Mouse (Mus musculus): Measurements from ENCODE around the gene Ier2. TPM values are rescaled to one million over a fixed set of nuclear protein-coding genes. Genes with fewer than 3 reads are reported as not detected.

The Ier2 gene
- polyA plus RNA-seq, 1 experiment from 2014 or later, result 29.3 TPM

DNA sequence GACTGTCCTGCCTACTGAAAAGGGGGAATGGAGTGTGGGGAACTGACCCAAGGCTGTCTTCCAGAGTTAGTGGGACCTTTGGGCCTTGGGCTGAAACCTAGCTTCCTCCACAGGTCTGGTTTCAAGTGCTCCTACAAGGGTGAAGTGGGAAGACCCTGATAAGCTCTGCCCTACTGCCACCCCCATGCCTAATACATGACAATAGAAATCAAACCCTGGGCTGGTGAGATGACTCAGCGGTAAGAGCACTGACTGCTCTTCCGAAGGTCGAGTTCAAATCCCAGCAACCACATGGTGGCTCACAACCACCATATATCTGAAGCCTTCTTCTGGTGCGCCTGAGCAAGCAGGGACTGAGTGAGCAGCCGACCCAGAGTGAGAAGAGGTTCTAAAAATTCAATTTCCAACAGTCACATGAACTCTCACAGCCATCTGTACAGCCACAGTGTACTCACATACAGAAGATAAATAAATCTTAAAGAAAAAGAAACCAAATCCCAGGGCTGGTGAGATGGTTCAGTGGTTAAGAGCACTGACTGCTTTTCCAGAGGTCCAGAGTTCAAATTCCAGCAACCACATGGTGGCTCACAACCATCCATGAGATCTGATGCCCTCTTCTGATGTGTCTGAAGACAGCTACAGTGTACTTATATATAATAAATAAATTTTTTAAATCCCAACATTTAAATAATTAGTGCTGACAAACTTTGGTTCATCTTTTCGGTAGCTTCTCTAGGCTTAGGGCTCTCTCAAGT lies 6.3 kb upstream of the Ier2 start:
- Histone ChIP-seq H3K4me2 (ENCODE audit: low read length) (no peak overlapping the region), H3K9me3 (replicated peaks; ENCODE audit: control insufficient read depth, low read length) (no peaks in the 10 kb centered on the region), H3K36me3 (ENCODE audit: control insufficient read depth, insufficient read depth, low read length) (peaks cover 48% of the 10 kb centered on the region), H3K27me3 (replicated peaks; ENCODE audit: control insufficient read depth, insufficient read depth, low read length) (no peaks in the 10 kb centered on the region), H3K9ac (ENCODE audit: low read length) (no peak overlapping the region), H3K27ac (ENCODE audit: low read depth, low read length) (no peak overlapping the region), H3K4me3 (ENCODE audit: low read depth, low read length) (no peak overlapping the region), H3K4me1 (ENCODE audit: control insufficient read depth, insufficient read depth, low read length) (peaks cover 8% of the 10 kb centered on the region; the same call in 1 of the 2 replicates)
- 84% methylated on average over 6 of the region's 6 CpGs for WGBS
- no peak for DNase-seq (ENCODE audit: low spot score)
- no peak for ATAC-seq

GRCm38 (mm10) chr8:84668081-84668480 lies 5.4 kb upstream of the Ier2 start:
- peaks cover 41% of the 10 kb centered on the region for H3K36me3 ChIP-seq (ENCODE audit: control insufficient read depth, insufficient read depth, low read length)
- peaks cover 13% of the 10 kb centered on the region; the same call in 1 of the 2 replicates for H3K4me1 ChIP-seq (ENCODE audit: control insufficient read depth, insufficient read depth, low read length)
- no peak overlapping the region for H3K27ac ChIP-seq (ENCODE audit: low read depth, low read length)
- no peak overlapping the region for H3K4me3 ChIP-seq (ENCODE audit: low read depth, low read length)
- DNase-seq (ENCODE audit: low spot score), result no peak
- no peaks in the 10 kb centered on the region for H3K27me3 ChIP-seq (replicated peaks; ENCODE audit: control insufficient read depth, insufficient read depth, low read length)
- 85% methylated on average over 1 of the region's 1 CpGs for WGBS
- ATAC-seq, result no peak
- H3K9me3 ChIP-seq (replicated peaks; ENCODE audit: control insufficient read depth, low read length), result no peaks in the 10 kb centered on the region
- no peak overlapping the region for H3K4me2 ChIP-seq (ENCODE audit: low read length)
- H3K9ac ChIP-seq (ENCODE audit: low read length), result no peak overlapping the region

GRCm38 (mm10) chr8:84665385-84665893 lies 2.8 kb upstream of the Ier2 start:
- Histone ChIP-seq H3K4me1 (ENCODE audit: control insufficient read depth, insufficient read depth, low read length) (peaks cover 27% of the 10 kb centered on the region), H3K4me2 (ENCODE audit: low read length) (peak overlapping the region; percentile 92), H3K27ac (ENCODE audit: low read depth, low read length) (peak overlapping the region; percentile 90), H3K9ac (ENCODE audit: low read length) (peak overlapping the region; percentile 84), H3K4me3 (ENCODE audit: low read depth, low read length) (peak overlapping the region; percentile 69), H3K36me3 (ENCODE audit: control insufficient read depth, insufficient read depth, low read length) (peaks cover 15% of the 10 kb centered on the region; the same call in 1 of the 2 replicates), H3K9me3 (replicated peaks; ENCODE audit: control insufficient read depth, low read length) (no peaks in the 10 kb centered on the region), H3K27me3 (replicated peaks; ENCODE audit: control insufficient read depth, insufficient read depth, low read length) (no peaks in the 10 kb centered on the region)
- DNase-seq (ENCODE audit: low spot score) (peak; percentile 29), ATAC-seq (peak; percentile 3; the same call in 1 of the 2 replicates)
- 3% methylated on average over 14 of the region's 14 CpGs for WGBS

DNA sequence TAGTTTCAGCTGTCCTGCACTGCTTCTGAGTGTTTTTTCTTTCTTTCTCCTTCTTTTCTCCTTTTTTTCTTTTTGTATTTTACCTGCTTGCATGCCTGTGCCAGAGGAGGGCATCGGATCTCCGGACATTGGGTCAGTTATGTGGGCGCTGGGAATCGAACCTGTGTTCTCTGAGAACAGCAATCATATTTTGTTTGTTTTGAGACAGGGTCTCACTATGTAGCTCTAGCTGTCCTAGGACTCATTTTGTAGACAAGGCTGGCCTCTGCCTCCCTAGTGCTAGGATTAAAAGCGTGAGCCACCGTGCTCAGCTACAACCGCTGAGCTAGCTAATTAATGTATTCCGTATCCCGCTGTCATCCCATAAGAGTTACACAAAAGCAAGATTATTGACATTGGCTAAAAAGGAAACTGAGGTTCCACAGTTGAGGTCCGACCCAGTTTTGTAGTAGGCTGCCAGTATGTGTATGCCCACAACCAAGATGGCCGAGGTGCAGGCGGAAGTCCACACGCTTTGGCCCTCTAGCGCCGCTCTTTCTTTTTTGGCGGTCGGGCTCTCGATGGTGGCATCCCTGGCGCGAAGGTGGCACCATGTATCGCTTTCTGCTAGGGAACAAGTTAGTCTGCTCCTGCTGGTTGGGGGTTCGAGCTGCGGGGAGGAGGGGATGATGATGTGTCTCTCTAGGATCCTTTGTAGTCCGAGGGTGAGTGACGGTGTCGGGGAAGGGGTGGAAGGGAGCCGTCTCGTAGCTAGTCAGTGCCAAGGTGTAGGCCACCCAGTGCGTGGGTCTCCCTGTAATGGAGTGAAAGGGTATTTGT lies 2.1 kb upstream of the Ier2 start:
- H3K27ac ChIP-seq (ENCODE audit: low read depth, low read length), result peak overlapping the region; percentile 90
- H3K27me3 ChIP-seq (replicated peaks; ENCODE audit: control insufficient read depth, insufficient read depth, low read length), result no peaks in the 10 kb centered on the region
- WGBS, result under 1% methylated on average over 29 of the region's 29 CpGs
- peak; percentile 90 for DNase-seq (ENCODE audit: low spot score)
- peaks cover 11% of the 10 kb centered on the region; the same call in 1 of the 2 replicates for H3K36me3 ChIP-seq (ENCODE audit: control insufficient read depth, insufficient read depth, low read length)
- H3K4me3 ChIP-seq (ENCODE audit: low read depth, low read length), result peak overlapping the region; percentile 69
- peak; percentile 51 for ATAC-seq
- H3K9me3 ChIP-seq (replicated peaks; ENCODE audit: control insufficient read depth, low read length), result no peaks in the 10 kb centered on the region
- H3K4me2 ChIP-seq (ENCODE audit: low read length), result peak overlapping the region; percentile 92
- H3K4me1 ChIP-seq (ENCODE audit: control insufficient read depth, insufficient read depth, low read length), result peaks cover 34% of the 10 kb centered on the region
- peak overlapping the region; percentile 84 for H3K9ac ChIP-seq (ENCODE audit: low read length)

- 3% methylated on average over 43 of the region's 43 CpGs for WGBS
- Histone ChIP-seq H3K27me3 (replicated peaks; ENCODE audit: control insufficient read depth, insufficient read depth, low read length) (no peaks in the 10 kb centered on the region), H3K4me1 (ENCODE audit: control insufficient read depth, insufficient read depth, low read length) (peaks cover 34% of the 10 kb centered on the region), H3K9me3 (replicated peaks; ENCODE audit: control insufficient read depth, low read length) (no peaks in the 10 kb centered on the region), H3K36me3 (ENCODE audit: control insufficient read depth, insufficient read depth, low read length) (peaks cover 6% of the 10 kb centered on the region; the same call in 1 of the 2 replicates), H3K9ac (ENCODE audit: low read length) (peak overlapping the region; percentile 84), H3K4me3 (ENCODE audit: low read depth, low read length) (peak overlapping the region; percentile 69), H3K4me2 (ENCODE audit: low read length) (peak overlapping the region; percentile 92), H3K27ac (ENCODE audit: low read depth, low read length) (peak overlapping the region; percentile 90)
- DNase-seq (ENCODE audit: low spot score) (peak; percentile 98), ATAC-seq (peak; percentile 85)
Observed at GRCm38 (mm10) chr8:84663483-84664327, 1.1 kb upstream of the Ier2 start.

GRCm38 (mm10) chr8:84661961-84662571 lies 586 bp downstream of the Ier2 start:
- Histone ChIP-seq H3K9me3 (replicated peaks; ENCODE audit: control insufficient read depth, low read length) (no peaks in the 10 kb centered on the region), H3K36me3 (ENCODE audit: control insufficient read depth, insufficient read depth, low read length) (no peaks in the 10 kb centered on the region), H3K27ac (ENCODE audit: low read depth, low read length) (peak overlapping the region; percentile 69), H3K4me3 (ENCODE audit: low read depth, low read length) (peak overlapping the region; percentile 69), H3K4me2 (ENCODE audit: low read length) (peak overlapping the region; percentile 92), H3K9ac (ENCODE audit: low read length) (peak overlapping the region; percentile 81), H3K4me1 (ENCODE audit: control insufficient read depth, insufficient read depth, low read length) (peaks cover 34% of the 10 kb centered on the region), H3K27me3 (replicated peaks; ENCODE audit: control insufficient read depth, insufficient read depth, low read length) (no peaks in the 10 kb centered on the region)
- ATAC-seq (peak; percentile 7; the same call in 1 of the 2 replicates), DNase-seq (ENCODE audit: low spot score) (peak; percentile 39)
- WGBS, result under 1% methylated on average over 58 of the region's 61 CpGs

GRCm38 (mm10) chr8:84661458-84661871 lies 1.2 kb downstream of the Ier2 start:
- no peaks in the 10 kb centered on the region for H3K27me3 ChIP-seq (replicated peaks; ENCODE audit: control insufficient read depth, insufficient read depth, low read length)
- H3K4me1 ChIP-seq (ENCODE audit: control insufficient read depth, insufficient read depth, low read length), result peaks cover 40% of the 10 kb centered on the region
- no peaks in the 10 kb centered on the region for H3K9me3 ChIP-seq (replicated peaks; ENCODE audit: control insufficient read depth, low read length)
- peak overlapping the region; percentile 81 for H3K9ac ChIP-seq (ENCODE audit: low read length)
- no peaks in the 10 kb centered on the region for H3K36me3 ChIP-seq (ENCODE audit: control insufficient read depth, insufficient read depth, low read length)
- peak overlapping the region; percentile 69 for H3K4me3 ChIP-seq (ENCODE audit: low read depth, low read length)
- peak overlapping the region; percentile 92 for H3K4me2 ChIP-seq (ENCODE audit: low read length)
- DNase-seq (ENCODE audit: low spot score) (peak; percentile 29), ATAC-seq (no peak)
- WGBS, result under 1% methylated on average over 24 of the region's 24 CpGs
- peak overlapping the region; percentile 69; the same call in 1 of the 2 replicates for H3K27ac ChIP-seq (ENCODE audit: low read depth, low read length)

All from forebrain, embryonic 14.5 days (tissue).